Mouse (Mus musculus): Measurements from ENCODE around the gene Dazap1. TPM values are rescaled to one million over a fixed set of nuclear protein-coding genes. Genes with fewer than 3 reads are reported as not detected.

Dazap1 gene
- polyA plus RNA-seq, 1 experiment = 43.5 TPM

GRCm38 (mm10) chr10:80248971-80249640 lies 12.2 kb upstream of the Dazap1 start, which contains the start of gene Ndufs7:
Ndufs7 (plus strand) TSS chr10:80249121.
- DNase-seq (ENCODE audit: low read depth) = peak; percentile 58

GRCm38 (mm10) chr10:80250059-80250458 lies 11.2 kb upstream of the Dazap1 start:
- no peak for DNase-seq (ENCODE audit: low read depth)

- no peak for DNase-seq (ENCODE audit: low read depth)
Observed at GRCm38 (mm10) chr10:80250573-80250972, 10.7 kb upstream of the Dazap1 start.

- no peak for DNase-seq (ENCODE audit: low read depth)
Observed at GRCm38 (mm10) chr10:80252011-80252410, 9.3 kb upstream of the Dazap1 start.

GRCm38 (mm10) chr10:80252493-80253274 lies 8.6 kb upstream of the Dazap1 start:
- DNase-seq (ENCODE audit: low read depth) = no peak

- DNase-seq (ENCODE audit: low read depth) = no peak
Observed at GRCm38 (mm10) chr10:80253551-80253950, 7.7 kb upstream of the Dazap1 start.

- DNase-seq (ENCODE audit: low read depth) = no peak
Observed at GRCm38 (mm10) chr10:80254331-80255297, 6.7 kb upstream of the Dazap1 start.

GRCm38 (mm10) chr10:80255881-80256535 lies 5.3 kb upstream of the Dazap1 start:
- no peak for DNase-seq (ENCODE audit: low read depth)

GRCm38 (mm10) chr10:80257936-80258335 lies 3.4 kb upstream of the Dazap1 start:
- no peak for DNase-seq (ENCODE audit: low read depth)

- no peak for DNase-seq (ENCODE audit: low read depth)
Observed at GRCm38 (mm10) chr10:80258752-80259462, 2.4 kb upstream of the Dazap1 start.

- DNase-seq (ENCODE audit: low read depth) = no peak
Observed at GRCm38 (mm10) chr10:80259463-80259805, 1.9 kb upstream of the Dazap1 start.

- no peak for DNase-seq (ENCODE audit: low read depth)
Observed at GRCm38 (mm10) chr10:80259861-80260641, 1.2 kb upstream of the Dazap1 start.

GRCm38 (mm10) chr10:80261585-80261968 lies 291 bp downstream of the Dazap1 start:
- DNase-seq (ENCODE audit: low read depth) = peak; percentile 81

GRCm38 (mm10) chr10:80262169-80262568 lies 883 bp downstream of the Dazap1 start:
- no peak for DNase-seq (ENCODE audit: low read depth)

GRCm38 (mm10) chr10:80262776-80263365 lies 1.6 kb downstream of the Dazap1 start:
- DNase-seq (ENCODE audit: low read depth) = no peak

GRCm38 (mm10) chr10:80264341-80265148 lies 3.3 kb downstream of the Dazap1 start:
- peak; percentile 75 for DNase-seq (ENCODE audit: low read depth)

GRCm38 (mm10) chr10:80265149-80265486 lies 3.8 kb downstream of the Dazap1 start:
- DNase-seq (ENCODE audit: low read depth) = no peak

- no peak for DNase-seq (ENCODE audit: low read depth)
Observed at GRCm38 (mm10) chr10:80270099-80270498, 8.8 kb downstream of the Dazap1 start.

GRCm38 (mm10) chr10:80270734-80271181 lies 9.5 kb downstream of the Dazap1 start:
- no peak for DNase-seq (ENCODE audit: low read depth)

All from gonadal fat pad, adult 2 months (tissue).